In genomic region chr12:8673974-8674306, GRCm38 (mm10) we compare ENCODE assay signal across 7 mouse cellular contexts. TPM values are rescaled to one million over a fixed set of nuclear protein-coding genes. Genes with fewer than 3 reads are reported as not detected.
DNase-seq lines count a peak whose midpoint lies in the region; ATAC-seq and TF ChIP-seq lines count a peak whose summit lies in the region.

Gene Pum2, plus strand, starts transcription at chr12:8674134.

- peak within 1 kb of the TSS; percentile 92 for H3K4me3 ChIP-seq in embryonic facial prominence, embryonic 12.5 days
- peak within 1 kb of the TSS; percentile 99 for H3K4me3 ChIP-seq in kidney, adult 2 months (ENCODE audit: insufficient read depth, low read depth, low read length)
- H3K4me3 ChIP-seq in limb, embryonic 12.5 days (replicated peaks) = peak within 1 kb of the TSS; percentile 92
- peak within 1 kb of the TSS; percentile 74 for H3K4me3 ChIP-seq in midbrain, embryonic 15.5 days
- H3K4me3 ChIP-seq in spleen, adult 2 months (ENCODE audit: extremely low read depth, insufficient read depth, insufficient read length) = peak within 1 kb of the TSS; percentile 88

- peak within 1 kb of the TSS; percentile 56 for H3K4me2 ChIP-seq in embryonic facial prominence, embryonic 12.5 days (replicated peaks)
- peak within 1 kb of the TSS; percentile 63 for H3K4me2 ChIP-seq in limb, embryonic 12.5 days
- peak within 1 kb of the TSS; percentile 81 for H3K4me2 ChIP-seq in midbrain, embryonic 15.5 days

- under 1% methylated on average over 29 of the region's 41 CpGs for WGBS in embryonic facial prominence, embryonic 12.5 days
- under 1% methylated on average over 30 of the region's 41 CpGs for WGBS in kidney, adult 2 months
- under 1% methylated on average over 29 of the region's 41 CpGs for WGBS in limb, embryonic 12.5 days
- WGBS in midbrain, embryonic 15.5 days = under 1% methylated on average over 30 of the region's 41 CpGs
- 1% methylated on average over 28 of the region's 41 CpGs for WGBS in spleen, adult 2 months

- H3K27ac ChIP-seq in embryonic facial prominence, embryonic 12.5 days = peak within 1 kb of the TSS; percentile 99
- H3K27ac ChIP-seq in kidney, adult 2 months (ENCODE audit: insufficient read depth, low read depth, low read length) = peak within 1 kb of the TSS; percentile 95
- H3K27ac ChIP-seq in limb, embryonic 12.5 days = peak within 1 kb of the TSS; percentile 99
- H3K27ac ChIP-seq in midbrain, embryonic 15.5 days = peak within 1 kb of the TSS; percentile 96
- peak within 1 kb of the TSS; percentile 99 for H3K27ac ChIP-seq in spleen, adult 2 months (ENCODE audit: insufficient read depth, low read length)

- ATAC-seq in embryonic facial prominence, embryonic 12.5 days (ENCODE audit: insufficient number of reproducible peaks, insufficient read depth, low FRiP score, low TSS enrichment) = peak; percentile 96
- ATAC-seq in limb, embryonic 12.5 days (ENCODE audit: insufficient number of reproducible peaks, insufficient read depth, low FRiP score, low TSS enrichment, low read depth) = peak; percentile 96
- ATAC-seq in midbrain, embryonic 15.5 days (replicated peaks) = peak; percentile 95

- H3K9me3 ChIP-seq in embryonic facial prominence, embryonic 12.5 days = no peaks in the 10 kb centered on the region
- no peaks in the 10 kb centered on the region for H3K9me3 ChIP-seq in limb, embryonic 12.5 days
- no peaks in the 10 kb centered on the region for H3K9me3 ChIP-seq in midbrain, embryonic 15.5 days

- no peaks in the 10 kb centered on the region for H3K36me3 ChIP-seq in embryonic facial prominence, embryonic 12.5 days
- no peaks in the 10 kb centered on the region for H3K36me3 ChIP-seq in kidney, adult 2 months (ENCODE audit: control insufficient read depth, insufficient read depth, low read length)
- H3K36me3 ChIP-seq in limb, embryonic 12.5 days = no peaks in the 10 kb centered on the region
- no peaks in the 10 kb centered on the region for H3K36me3 ChIP-seq in midbrain, embryonic 15.5 days (replicated peaks)
- no peaks in the 10 kb centered on the region for H3K36me3 ChIP-seq in spleen, adult 2 months (ENCODE audit: control insufficient read depth, insufficient read depth, low read length)

- peak; percentile 94 for DNase-seq in adrenal gland, postnatal 25 days
- peak; percentile 93 to 95 for DNase-seq in heart, adult 18-20 months
- peak; percentile 96 for DNase-seq in kidney, adult 2 months
- DNase-seq in spleen, adult 2 months (ENCODE audit: low read depth in 1 of 2, low spot score in 2 of 2) = peak; percentile 85 to 89

- no peak for TF ChIP-seq CTCF in kidney, adult 2 months (conservative IDR thresholded peaks at IDR 0.05; ENCODE audit: insufficient read depth, insufficient read length, low read depth, low read length)
- no peak for TF ChIP-seq CTCF in spleen, adult 2 months (IDR thresholded peaks at IDR 0.05; ENCODE audit: extremely low read depth, insufficient read depth, insufficient read length, insufficient replicate concordance)

- H3K4me1 ChIP-seq in embryonic facial prominence, embryonic 12.5 days = peaks cover 14% of the 10 kb centered on the region
- H3K4me1 ChIP-seq in kidney, adult 2 months (ENCODE audit: control insufficient read depth, insufficient read depth, low read length) = peaks cover 14% of the 10 kb centered on the region
- H3K4me1 ChIP-seq in limb, embryonic 12.5 days (replicated peaks) = peaks cover 14% of the 10 kb centered on the region
- H3K4me1 ChIP-seq in midbrain, embryonic 15.5 days = peaks cover 26% of the 10 kb centered on the region
- peaks cover 4% of the 10 kb centered on the region for H3K4me1 ChIP-seq in spleen, adult 2 months (ENCODE audit: control insufficient read depth, insufficient read depth, insufficient read length)

- peak; percentile 82 for TF ChIP-seq POLR2A in kidney, adult 2 months (IDR thresholded peaks at IDR 0.05; ENCODE audit: low read depth, low read length)
- peak; percentile 82 for TF ChIP-seq POLR2A in spleen, adult 2 months (IDR thresholded peaks at IDR 0.05; ENCODE audit: low read depth, low read length)

- H3K27me3 ChIP-seq in embryonic facial prominence, embryonic 12.5 days = no peaks in the 10 kb centered on the region
- H3K27me3 ChIP-seq in kidney, adult 2 months (replicated peaks; ENCODE audit: control insufficient read depth, insufficient read depth, low read length) = no peaks in the 10 kb centered on the region
- no peaks in the 10 kb centered on the region for H3K27me3 ChIP-seq in limb, embryonic 12.5 days
- H3K27me3 ChIP-seq in midbrain, embryonic 15.5 days (replicated peaks) = no peaks in the 10 kb centered on the region
- no peaks in the 10 kb centered on the region for H3K27me3 ChIP-seq in spleen, adult 2 months (ENCODE audit: control insufficient read depth, insufficient read depth, low read length)

- peak within 1 kb of the TSS; percentile 99 for H3K9ac ChIP-seq in embryonic facial prominence, embryonic 12.5 days
- H3K9ac ChIP-seq in limb, embryonic 12.5 days (replicated peaks) = peak within 1 kb of the TSS; percentile 100
- peak within 1 kb of the TSS; percentile 89 for H3K9ac ChIP-seq in midbrain, embryonic 15.5 days

RNA-seq across cellular contexts. Expression of gene Pum2, which starts in this region (rescaled TPM):
- 119 and 159 TPM in 2 replicates for total RNA-seq in adrenal gland, postnatal 25 days (2021)
- polyA plus RNA-seq in embryonic facial prominence, embryonic 12.5 days (2016; fragmentation: Nextera tagmentation; extraction: Ambion mirVana) = 60.8 and 63.3 TPM in 2 replicates
- total RNA-seq in heart, adult 18-20 months (2021) = 100 to 1,000 TPM; 141 to 144 TPM
- 42.1 and 43.3 TPM in 2 replicates for polyA plus RNA-seq in kidney, adult 2 months (2012; rRNA removed)
- polyA plus RNA-seq in limb, embryonic 12.5 days (2016; fragmentation: Nextera tagmentation; extraction: Ambion mirVana) = 64.9 and 69.4 TPM in 2 replicates
- polyA plus RNA-seq in midbrain, embryonic 15.5 days (2015; fragmentation: Nextera tagmentation; extraction: Ambion mirVana) = 50.0 and 51.1 TPM in 2 replicates
- 46.2 and 53.6 TPM in 2 replicates for polyA plus RNA-seq in spleen, adult 2 months (2012; rRNA removed)

Comparison
In these comparisons a context has a peak if more than half of its experiments do, and no peak if none do; other contexts are left out.
1. Peak in every context shown above with its lines: DNase-seq, ATAC-seq, H3K4me3 ChIP-seq and H3K27ac ChIP-seq.